ENCODE assay signal across 8 mouse cellular contexts in the genomic region with DNA sequence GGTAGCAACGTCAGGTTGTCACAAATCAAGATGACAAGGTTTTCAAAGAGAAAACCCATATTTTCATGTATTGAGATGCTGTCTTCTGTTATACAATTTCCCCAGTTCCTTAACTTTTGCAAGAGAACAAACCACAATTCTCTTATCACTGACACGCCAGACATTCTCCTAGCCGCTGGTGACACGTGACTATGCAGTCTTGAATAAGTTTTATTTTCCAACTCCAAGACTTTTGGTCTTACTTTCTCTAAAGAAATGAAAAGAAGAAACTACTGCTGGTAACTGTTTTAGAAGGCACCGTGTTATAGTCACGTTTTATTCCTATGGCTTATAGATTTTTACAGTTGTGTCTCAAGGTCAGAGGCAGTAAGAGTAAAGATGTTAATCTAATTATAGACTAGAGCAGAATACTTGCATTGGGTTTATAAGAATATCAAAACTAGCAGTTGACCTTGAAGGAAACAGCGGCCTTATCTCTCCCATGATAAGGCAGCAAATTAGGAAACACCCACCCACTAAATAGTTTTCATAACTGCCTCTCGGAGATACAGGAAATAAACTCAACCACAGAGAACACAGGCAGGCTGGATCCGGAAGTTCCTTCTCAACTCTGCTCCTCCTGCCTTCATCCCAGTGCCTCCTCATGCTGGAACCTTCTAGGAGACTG. TPM values are rescaled to one million over a fixed set of nuclear protein-coding genes. Genes with fewer than 3 reads are reported as not detected.
DNase-seq lines count a peak whose midpoint lies in the region; ATAC-seq and TF ChIP-seq lines count a peak whose summit lies in the region.

No protein-coding gene starts in this region.

- no peak overlapping the region for H3K4me3 ChIP-seq in forebrain, embryonic 10.5 days
- H3K4me3 ChIP-seq in forebrain, embryonic 11.5 days (ENCODE audit: low read depth, low read length) = no peak overlapping the region
- H3K4me3 ChIP-seq in liver, embryonic 14.5 days (ENCODE audit: insufficient read depth in 1 of 2, low read depth in 2 of 2, low read length in 2 of 2) = peak overlapping the region; percentile 42 to 51

- ATAC-seq in forebrain, embryonic 11.5 days (replicated peaks; ENCODE audit: low FRiP score) = no peak
- peak; percentile 65 for ATAC-seq in liver, embryonic 14.5 days (ENCODE audit: insufficient read depth)

- TF ChIP-seq CTCF in liver, embryonic 14.5 days (IDR thresholded peaks at IDR 0.05; ENCODE audit: low read depth) = no peak

- H3K27ac ChIP-seq in forebrain, embryonic 10.5 days = 0 out of 2 replicates have a peak overlapping the region, but pooled peaks have one; percentile 30
- H3K27ac ChIP-seq in forebrain, embryonic 11.5 days (ENCODE audit: low read depth, low read length) = no peak overlapping the region
- H3K27ac ChIP-seq in liver, embryonic 14.5 days = peak overlapping the region; percentile 97

- WGBS in forebrain, embryonic 10.5 days = 90% methylated on average over 9 of the region's 9 CpGs
- WGBS in forebrain, embryonic 11.5 days = 90% methylated on average over 9 of the region's 9 CpGs
- WGBS in liver, embryonic 14.5 days (ENCODE audit: insufficient replicate concordance) = 7% methylated on average over 9 of the region's 9 CpGs

- H3K4me1 ChIP-seq in forebrain, embryonic 10.5 days = peaks cover 4% of the 10 kb centered on the region; the same call in 1 of the 2 replicates
- no peaks in the 10 kb centered on the region for H3K4me1 ChIP-seq in forebrain, embryonic 11.5 days (replicated peaks; ENCODE audit: control insufficient read depth, insufficient read depth, low read length)
- H3K4me1 ChIP-seq in liver, embryonic 14.5 days (replicated peaks; ENCODE audit: control insufficient read depth in 2 of 2, insufficient read depth in 2 of 2, low read length in 1 of 2) = peaks cover 62 to 67% of the 10 kb centered on the region in 2 experiments

- no peak overlapping the region for H3K4me2 ChIP-seq in forebrain, embryonic 11.5 days (ENCODE audit: low read depth, low read length, severe bottlenecking)
- peak overlapping the region; percentile 72 for H3K4me2 ChIP-seq in liver, embryonic 14.5 days (ENCODE audit: low read depth)

- no peaks in the 10 kb centered on the region for H3K27me3 ChIP-seq in forebrain, embryonic 10.5 days (ENCODE audit: poor library complexity, severe bottlenecking)
- no peaks in the 10 kb centered on the region for H3K27me3 ChIP-seq in forebrain, embryonic 11.5 days (ENCODE audit: control insufficient read depth, insufficient read depth, low read length)
- H3K27me3 ChIP-seq in liver, embryonic 14.5 days (ENCODE audit: control insufficient read depth, insufficient read depth, low read length) = no peaks in the 10 kb centered on the region

- no peaks in the 10 kb centered on the region for H3K9me3 ChIP-seq in forebrain, embryonic 10.5 days
- H3K9me3 ChIP-seq in forebrain, embryonic 11.5 days (ENCODE audit: control insufficient read depth, low read length) = no peaks in the 10 kb centered on the region
- no peaks in the 10 kb centered on the region for H3K9me3 ChIP-seq in liver, embryonic 14.5 days (ENCODE audit: control insufficient read depth, low read length)

- no peak overlapping the region for H3K9ac ChIP-seq in forebrain, embryonic 11.5 days (ENCODE audit: low read length)
- H3K9ac ChIP-seq in liver, embryonic 14.5 days (replicated peaks) = peak overlapping the region; percentile 64

- TF ChIP-seq EP300 in liver, embryonic 14.5 days (IDR thresholded peaks at IDR 0.05; ENCODE audit: low read depth) = peak; percentile 87

- no peaks in the 10 kb centered on the region for H3K36me3 ChIP-seq in forebrain, embryonic 10.5 days (replicated peaks)
- H3K36me3 ChIP-seq in forebrain, embryonic 11.5 days (ENCODE audit: control insufficient read depth, insufficient read depth, low read length) = no peaks in the 10 kb centered on the region
- H3K36me3 ChIP-seq in liver, embryonic 14.5 days (replicated peaks; ENCODE audit: control insufficient read depth, insufficient read depth, low read depth) = peaks cover 5% of the 10 kb centered on the region

- no peak for DNase-seq in forebrain, embryonic 10.5 days (ENCODE audit: extremely low spot score, low spot score)
- DNase-seq in forebrain, embryonic 11.5 days (ENCODE audit: low spot score) = no peak
- peak; percentile 49 for DNase-seq in thymus, postnatal 14 days
- no peak for DNase-seq in thymus, adult 18-20 months
- peak in 2 of 3 experiments; percentile 80 to 85 for DNase-seq in liver, embryonic 14.5 days (ENCODE audit: low read depth in 3 of 3, low spot score in 3 of 3)
- no peak for DNase-seq in cerebellum, adult 9-10 months
- DNase-seq in urinary bladder, postnatal 36 days (ENCODE audit: low spot score in 2 of 2) = no peak
- DNase-seq in adrenal gland, postnatal 4 days (ENCODE audit: low spot score in 2 of 2) = no peak

RNA-seq across cellular contexts. Expression of a gene that starts 12.4 kb away (rescaled TPM):
- 2.2 and 3.5 TPM in 2 replicates for polyA plus RNA-seq in forebrain, embryonic 10.5 days (2016; fragmentation: Nextera tagmentation; extraction: Ambion mirVana)
- polyA plus RNA-seq in forebrain, embryonic 11.5 days (2014; fragmentation: Nextera tagmentation; extraction: Ambion mirVana) = 4.8 and 6.9 TPM in 2 replicates
- polyA plus RNA-seq in liver, embryonic 14.5 days (2012; rRNA removed) = 5.1 and 8.8 TPM in 2 replicates
- polyA plus RNA-seq in liver, embryonic 14.5 days (2014; fragmentation: Nextera tagmentation; extraction: Ambion mirVana) = 10.6 and 11.5 TPM in 2 replicates
- total RNA-seq in adrenal gland, postnatal 4 days (2021) = 10 to 100 TPM; 11.6 to 13.8 TPM

RNA-seq across cellular contexts. Expression of a gene that starts 50.6 kb away (rescaled TPM):
- 90.1 and 92.3 TPM in 2 replicates for polyA plus RNA-seq in forebrain, embryonic 10.5 days (2016; fragmentation: Nextera tagmentation; extraction: Ambion mirVana)
- 102 and 107 TPM in 2 replicates for polyA plus RNA-seq in forebrain, embryonic 11.5 days (2014; fragmentation: Nextera tagmentation; extraction: Ambion mirVana)
- polyA plus RNA-seq in liver, embryonic 14.5 days (2012; rRNA removed) = 31.3 and 35.2 TPM in 2 replicates
- polyA plus RNA-seq in liver, embryonic 14.5 days (2014; fragmentation: Nextera tagmentation; extraction: Ambion mirVana) = 54.3 and 60.1 TPM in 2 replicates
- 10 to 100 TPM; 63.6 to 68.8 TPM for total RNA-seq in adrenal gland, postnatal 4 days (2021)

Comparison
In these comparisons a context has a peak if more than half of its experiments do, and no peak if none do; other contexts are left out.
1. DNase-seq: peak in thymus, postnatal 14 days (single experiment) and liver, embryonic 14.5 days (2 of 3); none in forebrain, embryonic 10.5 days (single experiment), forebrain, embryonic 11.5 days (single experiment), thymus, adult 18-20 months (0 of 2), cerebellum, adult 9-10 months (single experiment), urinary bladder, postnatal 36 days (0 of 2) and adrenal gland, postnatal 4 days (0 of 2).
2. H3K4me3 ChIP-seq: peak in liver, embryonic 14.5 days (2 of 2); none in forebrain, embryonic 10.5 days (single experiment) and forebrain, embryonic 11.5 days (single experiment).